Mouse (Mus musculus) cerebellum, adult 9-11 months (tissue): ENCODE measurements around the gene Tmem233.
A peak's percentile ranks its signal among the peaks of the same experiment; 100 is the strongest.

Source experiments
- DNase-seq: peaks from one replicate; pipeline ENCODE4 v3.0.0; 2022

Tmem233 gene

DNA sequence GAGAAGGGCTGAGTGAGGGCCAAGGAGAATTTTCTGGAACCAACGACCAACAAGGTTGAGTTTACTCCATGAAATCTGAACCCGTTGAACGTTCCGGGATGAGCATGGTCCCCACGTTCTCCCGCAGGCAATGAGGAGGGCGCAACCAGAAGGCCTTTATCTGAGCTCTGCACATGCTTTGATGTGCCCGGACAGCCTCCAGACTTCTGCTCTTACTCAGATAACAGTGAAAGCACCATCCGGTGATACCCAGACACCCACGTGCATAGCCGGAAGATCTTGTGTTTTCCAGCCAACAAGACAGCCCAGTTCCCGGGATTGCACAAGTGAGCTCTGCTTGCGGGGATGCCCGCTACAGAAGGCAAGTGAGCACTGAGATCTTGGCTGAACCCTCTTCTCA lies 56.5 kb downstream of the Tmem233 start:
- DNase-seq = no peak

DNA sequence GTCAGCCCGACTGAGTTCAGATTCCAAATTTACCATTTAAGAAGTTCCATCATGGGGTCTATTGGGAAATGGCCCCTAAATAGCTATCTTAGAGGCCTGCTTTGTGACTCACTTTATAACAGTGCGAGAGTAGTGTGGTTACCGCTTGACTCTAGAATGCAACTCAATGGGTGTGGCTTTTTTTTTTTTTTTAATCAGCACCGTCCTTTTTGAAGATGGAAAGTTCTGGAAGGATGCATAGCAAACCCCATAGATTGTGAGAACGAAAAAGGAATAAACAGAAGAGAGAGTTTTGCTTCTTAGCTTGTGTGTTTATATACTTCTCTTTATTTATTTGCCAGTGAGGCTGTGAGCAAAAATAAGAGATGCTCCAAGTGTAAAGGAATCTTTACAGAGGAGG lies 56.9 kb downstream of the Tmem233 start:
- DNase-seq = no peak

DNA sequence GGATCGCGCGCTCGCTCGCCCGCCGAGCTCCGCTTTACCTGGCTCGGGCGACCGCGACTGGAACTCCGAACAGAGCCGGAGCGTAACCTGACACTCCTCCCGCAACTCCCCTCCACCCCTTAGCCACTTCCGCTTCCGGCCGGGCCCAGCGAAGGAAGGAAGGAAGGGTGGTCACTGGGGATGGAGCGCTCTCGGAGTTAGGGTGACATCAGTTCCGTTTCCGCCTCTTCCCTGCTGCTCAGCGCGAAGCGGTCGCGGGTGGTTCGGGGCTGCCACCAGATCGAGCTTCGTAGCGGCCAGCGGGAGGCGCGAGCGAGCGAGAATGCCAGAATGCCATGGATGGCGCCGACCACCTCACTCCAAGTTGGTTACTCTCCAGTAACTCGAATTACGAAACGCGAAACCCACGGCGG lies 58.7 kb downstream of the Tmem233 start, which contains the start of gene Prkab1:
TSS of gene Prkab1 (minus strand) at position 182 of the 413 bp plus-strand sequence.
- DNase-seq = peak; percentile 92

DNA sequence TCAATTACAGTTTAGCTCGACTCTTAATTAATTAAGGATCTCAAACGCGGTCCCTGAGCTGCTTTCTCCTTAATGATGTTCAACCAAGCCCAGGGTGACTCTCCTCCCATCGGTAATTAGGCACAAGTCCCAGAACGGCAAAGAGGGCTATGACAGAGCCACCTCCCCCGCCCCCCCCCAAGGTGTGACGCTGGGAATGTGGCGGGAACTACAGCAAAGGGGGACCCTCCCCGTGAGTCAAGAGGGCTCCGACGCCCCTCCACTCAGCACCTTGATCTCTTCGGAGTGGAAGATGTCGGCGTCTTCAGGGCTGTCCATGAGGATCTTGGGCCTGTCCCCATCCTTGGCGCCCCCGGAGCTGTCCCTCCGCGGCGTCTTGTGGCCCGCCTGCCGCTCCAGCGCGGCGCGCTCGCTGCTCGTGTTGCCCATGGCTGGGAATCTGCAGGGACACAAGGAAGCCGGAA lies 59.2 kb downstream of the Tmem233 start:
- no peak for DNase-seq

DNA sequence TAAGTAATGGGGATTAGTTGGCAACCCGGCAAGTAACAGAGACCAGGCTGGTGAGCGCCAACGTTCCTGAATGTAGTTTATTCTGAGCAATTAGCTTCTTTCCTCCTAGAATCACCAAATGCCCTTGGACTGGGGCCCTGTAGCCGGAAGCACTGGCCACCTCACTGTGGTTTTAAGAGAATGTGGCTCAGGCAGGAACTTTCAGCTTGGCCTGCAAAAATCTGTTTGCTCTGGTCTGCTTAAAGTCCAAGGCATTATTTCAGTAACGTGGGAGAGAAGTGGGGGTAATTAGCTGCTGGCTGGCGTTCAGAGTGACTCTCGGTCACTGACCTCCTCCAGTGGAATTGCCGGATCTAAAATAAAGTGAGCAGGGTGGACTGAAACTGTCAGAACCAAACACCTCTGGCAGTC lies 59.8 kb downstream of the Tmem233 start:
- DNase-seq = no peak

DNA sequence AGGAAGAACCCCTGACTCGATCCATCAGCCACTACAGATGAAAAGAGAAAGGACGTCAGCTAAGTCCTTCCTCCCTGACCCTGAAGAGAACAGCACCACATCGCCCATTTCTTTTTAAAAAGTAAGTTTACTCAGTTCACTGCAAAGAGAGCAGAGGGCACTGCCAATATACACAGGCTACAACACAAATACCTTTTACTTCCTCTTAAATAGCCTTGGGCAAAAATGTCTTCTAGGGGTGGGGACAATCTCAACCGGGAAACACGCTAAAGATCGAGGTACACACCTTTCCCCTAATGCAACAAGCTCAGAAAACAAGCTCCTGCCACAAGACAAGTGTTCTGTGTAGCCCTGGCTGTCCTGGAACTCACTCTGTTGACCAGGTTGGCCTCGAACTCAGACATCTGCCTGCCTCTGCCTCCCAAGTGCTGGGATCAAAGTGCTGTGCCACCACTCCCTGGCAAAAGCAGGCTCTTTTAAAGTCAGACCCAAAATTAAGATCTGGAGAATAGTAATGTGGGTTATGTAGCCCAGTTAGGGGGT lies 60.3 kb downstream of the Tmem233 start:
- no peak for DNase-seq

DNA sequence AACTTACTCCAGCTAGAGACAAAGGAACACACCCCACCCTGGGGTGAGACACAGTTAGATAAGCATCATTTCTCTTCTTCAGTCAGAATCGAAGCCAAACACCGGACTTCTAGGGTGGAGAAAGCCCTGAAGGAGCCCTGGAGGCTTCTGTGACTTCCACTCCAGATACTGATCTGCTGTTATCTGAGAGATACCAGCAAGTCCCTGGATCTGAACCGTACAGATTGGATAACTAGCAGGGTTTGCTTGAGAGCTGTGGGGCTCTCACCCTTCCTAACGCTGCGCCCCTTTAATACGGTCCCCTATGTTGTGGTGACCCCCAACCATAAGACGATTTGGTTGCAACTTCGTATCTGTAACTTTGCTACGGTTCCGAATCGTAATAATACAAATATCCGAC lies 60.9 kb downstream of the Tmem233 start:
- DNase-seq = no peak

DNA sequence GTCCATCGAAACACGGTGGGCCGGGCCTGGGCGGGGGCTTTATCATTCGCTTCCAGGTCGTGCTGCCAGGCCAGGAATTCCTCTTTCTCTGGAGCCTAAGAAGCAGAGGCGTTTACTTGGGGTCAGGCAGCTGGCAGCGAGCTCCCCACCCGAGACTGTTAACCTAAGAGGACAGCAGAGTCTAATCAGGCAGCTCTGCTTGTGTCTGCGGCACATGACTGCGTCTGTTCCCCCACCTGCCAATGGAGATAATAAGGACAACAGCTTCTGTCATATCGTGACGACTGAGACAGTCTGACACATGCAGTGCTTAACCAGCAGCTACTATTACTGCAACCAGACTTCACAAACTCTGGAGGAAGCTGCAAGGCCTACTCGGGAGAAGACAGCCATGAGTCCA lies 61.5 kb downstream of the Tmem233 start:
- DNase-seq = no peak

DNA sequence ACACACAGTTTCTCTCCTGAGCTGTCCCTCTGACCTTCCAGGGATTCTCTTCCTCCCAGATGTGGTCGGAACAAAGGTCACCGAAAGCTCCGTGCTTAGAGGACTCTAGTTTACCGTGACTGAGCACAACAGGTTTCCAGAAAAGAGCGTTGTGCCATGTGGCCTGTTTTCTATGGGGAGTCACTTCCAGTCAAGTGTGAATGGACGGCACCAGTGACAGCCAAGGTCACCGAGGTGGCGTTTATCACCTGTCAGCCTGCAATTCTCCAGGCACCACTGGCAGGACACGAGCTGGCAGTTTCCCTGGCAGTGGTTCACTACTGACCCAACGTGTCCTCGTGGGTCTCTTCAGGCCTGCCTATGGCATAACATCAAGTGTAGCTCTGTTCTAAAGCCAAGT lies 63.7 kb downstream of the Tmem233 start:
- no peak for DNase-seq

DNA sequence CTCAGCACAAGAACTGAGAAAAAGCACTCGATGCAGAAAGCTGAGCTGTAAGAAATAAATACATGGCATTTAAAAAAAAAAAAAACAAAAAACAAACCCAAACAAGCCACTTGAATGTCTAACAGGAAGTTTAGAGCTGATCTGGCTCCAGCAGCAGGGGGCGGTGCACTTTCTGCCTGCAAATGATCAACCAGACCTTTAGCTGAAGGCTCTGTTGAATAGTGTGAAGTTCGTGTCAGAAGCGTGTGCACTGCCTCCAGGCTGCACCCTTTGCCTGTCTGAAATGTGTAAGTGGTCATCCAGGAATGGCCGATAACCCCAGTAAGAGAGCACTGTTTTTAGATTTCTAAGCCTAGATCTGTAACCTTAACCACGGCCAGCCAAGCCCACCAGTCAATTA lies 64.3 kb downstream of the Tmem233 start:
- DNase-seq = no peak

DNA sequence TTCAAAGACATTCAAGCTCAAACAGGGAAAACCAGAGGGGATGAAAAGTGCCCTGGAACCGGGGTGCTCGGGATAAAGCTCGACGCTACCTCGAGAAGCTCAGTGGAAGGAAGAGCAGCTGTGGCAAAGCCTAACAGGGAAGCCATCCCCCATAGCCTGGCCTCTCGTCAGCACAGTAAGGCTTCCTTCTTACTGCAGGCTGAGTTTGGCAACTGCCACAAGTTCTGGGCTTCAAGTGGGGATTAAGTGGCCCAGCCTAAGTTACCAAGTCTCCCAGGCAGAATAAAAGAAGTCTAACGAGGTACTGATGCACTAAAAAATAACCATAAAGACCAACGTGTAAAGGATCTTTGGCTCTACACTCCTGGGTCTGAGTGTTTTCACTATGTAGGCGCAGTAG lies 64.8 kb downstream of the Tmem233 start:
- no peak for DNase-seq

DNA sequence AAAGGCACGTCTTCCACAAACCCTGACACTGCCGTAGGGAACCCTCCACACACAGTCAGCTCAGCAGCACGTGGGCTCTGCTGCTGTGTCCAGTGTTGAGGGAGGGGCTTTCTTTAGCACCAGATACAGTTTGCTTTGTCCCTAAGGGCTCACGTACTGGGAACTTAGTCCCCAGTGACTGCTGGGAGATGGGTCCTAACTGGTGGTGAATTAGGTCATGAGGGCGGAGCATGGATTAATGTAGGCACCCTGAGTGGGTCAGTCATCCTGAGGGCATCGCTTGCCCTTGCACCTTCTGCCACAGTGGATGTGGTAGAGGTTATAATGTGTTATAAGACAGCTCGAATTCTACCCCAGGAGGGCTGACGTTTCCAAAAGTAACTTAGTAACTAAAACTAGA lies 65.7 kb downstream of the Tmem233 start:
- no peak for DNase-seq

DNA sequence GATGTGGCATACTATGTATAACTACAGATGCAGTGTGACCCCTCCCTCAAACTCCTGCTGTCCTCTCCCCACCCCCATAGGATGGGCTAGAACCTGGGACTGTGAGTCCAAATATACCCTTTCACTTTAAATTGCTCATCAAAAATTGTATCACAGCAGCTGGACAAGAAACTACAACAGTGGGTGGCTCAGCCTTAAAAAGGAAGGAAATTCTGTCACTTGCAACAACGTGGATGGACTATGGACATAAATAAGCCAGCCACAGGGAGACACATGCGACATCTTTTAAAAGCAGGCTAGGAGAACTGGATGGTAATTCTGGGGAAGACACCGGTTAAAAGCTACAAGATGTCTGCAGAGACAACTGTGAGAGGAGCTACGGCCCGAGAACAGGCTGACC lies 66.5 kb downstream of the Tmem233 start:
- no peak for DNase-seq

DNA sequence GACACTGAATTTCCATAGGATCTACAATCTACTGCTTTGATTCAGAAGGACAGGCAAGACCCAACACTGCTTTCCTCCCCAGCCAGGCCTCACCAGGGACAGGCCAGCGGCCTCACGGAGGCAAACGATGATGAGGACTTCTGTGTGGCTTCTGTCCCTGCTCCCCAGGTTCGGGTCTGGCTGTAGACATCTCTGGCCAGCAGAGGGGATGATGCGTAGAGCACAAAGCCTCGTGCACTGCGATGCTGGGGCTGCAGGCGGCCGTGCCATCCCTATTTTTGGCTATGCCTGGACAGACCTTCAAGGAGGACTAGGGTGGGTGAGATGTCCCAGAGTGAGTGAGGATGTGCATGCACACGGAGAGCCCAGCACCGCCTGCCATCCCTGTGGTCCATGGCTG lies 68.8 kb downstream of the Tmem233 start:
- DNase-seq = no peak

DNA sequence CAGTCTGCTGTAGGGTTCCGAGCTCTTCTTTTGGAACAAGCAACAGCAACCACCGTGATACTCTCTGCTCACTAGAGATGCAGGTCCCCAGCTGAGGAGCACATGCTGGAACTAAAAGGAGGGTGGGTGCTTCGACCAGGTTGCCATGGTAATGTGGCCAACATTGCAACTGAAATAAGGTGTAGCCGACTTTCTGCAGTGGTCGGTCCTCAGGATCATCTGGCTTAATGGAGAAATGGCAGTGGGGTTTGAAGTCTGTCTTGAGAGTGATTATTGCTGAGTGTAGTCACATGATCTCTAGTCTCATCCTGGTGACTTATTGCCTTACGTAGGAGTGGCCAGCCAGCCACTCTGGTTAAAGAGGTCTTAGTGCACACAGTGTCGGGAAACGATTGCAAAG lies 69.2 kb downstream of the Tmem233 start:
- no peak for DNase-seq

DNA sequence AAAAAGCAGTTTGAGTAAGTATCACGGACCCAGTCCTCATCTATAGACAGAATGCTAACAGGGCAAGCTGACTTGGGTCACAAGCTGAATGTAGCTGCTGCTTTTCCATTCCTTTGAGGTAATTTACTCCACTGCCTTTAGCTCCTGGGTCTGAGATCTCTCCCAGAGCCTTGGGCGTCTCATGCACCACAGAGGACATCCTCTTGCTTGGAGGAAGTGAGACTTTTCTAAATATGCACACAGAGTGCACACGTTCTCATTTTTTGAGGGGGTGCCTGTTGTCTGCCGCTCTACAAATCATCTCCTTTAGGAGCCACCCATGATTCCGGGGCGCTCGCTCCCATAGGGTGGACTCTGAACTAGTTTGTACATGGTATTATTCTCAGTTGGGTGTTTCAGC lies 70.5 kb downstream of the Tmem233 start:
- no peak for DNase-seq

DNA sequence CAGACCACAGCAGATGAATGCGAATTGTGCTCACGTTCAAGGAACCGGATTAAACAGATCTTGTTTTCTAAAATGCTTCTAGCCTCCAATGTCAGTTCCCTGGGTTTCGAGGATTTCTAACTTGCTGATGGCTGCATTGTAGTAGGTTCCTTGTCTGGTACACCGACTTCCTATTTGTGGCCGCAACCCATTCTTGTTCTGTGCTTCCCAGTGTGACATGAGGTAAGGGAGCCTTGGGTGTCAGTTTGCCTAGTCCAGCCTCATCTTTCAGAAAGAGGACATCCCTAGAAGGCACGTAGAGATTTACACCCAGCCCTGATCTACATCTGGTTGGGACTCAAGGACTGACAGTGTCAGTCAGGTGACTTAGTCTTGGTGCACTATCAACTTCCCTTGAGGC lies 71.3 kb downstream of the Tmem233 start:
- DNase-seq = no peak

DNA sequence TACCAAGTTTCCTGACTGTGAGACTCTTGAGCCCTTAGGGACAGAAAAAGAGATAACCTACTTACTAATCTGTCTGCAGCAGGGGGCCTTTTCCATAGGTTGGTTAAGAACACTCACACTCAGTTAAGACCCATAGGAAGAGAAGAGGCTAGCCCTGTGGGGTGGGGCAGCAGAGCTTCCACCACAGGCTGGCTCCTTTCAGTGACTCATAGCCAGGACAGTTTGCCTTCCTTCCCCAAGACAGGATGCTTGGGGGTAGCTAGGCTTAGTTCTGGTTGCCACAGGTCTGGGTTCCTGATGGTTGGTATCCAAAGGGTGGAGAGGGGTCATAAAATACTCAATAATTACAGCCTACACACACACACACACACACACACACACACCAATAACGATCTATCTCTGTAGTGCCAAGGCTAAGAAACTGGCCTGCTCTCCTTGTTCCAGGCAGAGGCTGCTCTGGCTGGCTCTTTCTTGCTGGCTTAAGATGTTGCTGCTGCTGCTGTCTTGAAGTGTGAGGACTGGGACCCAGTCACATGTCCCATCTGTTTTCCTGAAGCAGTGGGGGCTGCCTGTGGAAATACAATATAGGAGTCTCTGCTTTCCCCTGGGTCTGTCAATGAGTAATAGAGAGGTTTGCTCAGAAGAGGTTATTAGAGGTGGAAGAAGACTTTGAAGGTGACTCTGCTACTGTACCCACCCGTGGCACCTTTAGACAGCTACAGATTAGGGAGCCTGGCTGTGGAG lies 73.0 kb downstream of the Tmem233 start:
- DNase-seq = no peak

DNA sequence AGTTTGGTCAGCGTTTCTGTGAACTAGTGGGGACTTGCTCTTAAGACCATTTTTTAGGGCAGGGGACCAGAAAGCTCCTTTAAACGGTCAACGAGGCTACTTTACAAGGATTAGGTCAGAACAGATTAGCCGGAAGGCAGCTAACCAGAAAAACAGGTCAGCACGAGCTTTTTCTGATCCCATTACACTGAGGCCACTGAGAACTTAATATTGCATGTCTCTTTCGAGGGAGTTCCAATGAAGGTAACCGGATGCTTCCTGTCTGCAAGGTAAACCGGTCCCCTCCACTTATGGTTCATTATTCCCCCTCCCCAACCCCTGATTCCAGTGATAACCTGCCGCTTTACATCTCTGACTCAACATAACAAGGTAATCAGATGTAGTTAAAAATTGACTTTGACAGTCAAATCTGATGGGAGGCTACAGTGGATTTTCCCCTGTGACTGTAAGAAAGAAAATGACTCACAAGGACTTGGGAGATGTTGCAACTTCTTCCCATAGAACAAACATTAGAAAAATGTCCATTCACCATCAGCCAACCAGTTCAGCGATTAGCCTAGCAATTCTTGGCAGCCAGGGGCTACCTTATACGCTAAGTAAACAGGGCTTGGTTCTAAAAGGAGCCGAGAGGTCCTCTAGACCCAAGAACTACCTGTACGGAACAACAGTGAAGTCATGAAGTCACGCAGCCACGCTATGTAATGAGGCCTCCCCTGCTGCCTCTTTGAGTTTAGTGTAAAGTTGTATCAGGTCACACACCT lies 73.8 kb downstream of the Tmem233 start:
- DNase-seq = no peak

DNA sequence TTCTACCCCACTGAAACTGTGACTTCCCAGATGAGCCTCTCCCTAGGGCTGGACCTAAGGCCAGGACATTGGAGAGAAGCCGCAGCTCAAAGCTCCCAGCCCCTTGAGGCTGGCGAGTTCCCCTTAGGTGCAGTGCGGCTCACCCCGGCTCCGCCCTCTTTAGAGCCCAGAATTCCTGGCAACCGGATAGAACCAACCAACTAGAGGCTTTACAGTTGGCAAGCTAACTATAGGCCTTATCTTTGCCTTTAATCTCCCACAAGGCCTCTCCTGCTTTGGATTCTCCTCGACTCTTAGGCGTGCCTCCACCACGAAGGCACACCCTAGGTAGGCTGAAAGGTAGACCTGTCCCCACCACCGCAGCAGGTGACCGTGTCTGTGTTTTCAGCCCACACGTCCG lies 75.3 kb downstream of the Tmem233 start:
- DNase-seq = no peak

DNA sequence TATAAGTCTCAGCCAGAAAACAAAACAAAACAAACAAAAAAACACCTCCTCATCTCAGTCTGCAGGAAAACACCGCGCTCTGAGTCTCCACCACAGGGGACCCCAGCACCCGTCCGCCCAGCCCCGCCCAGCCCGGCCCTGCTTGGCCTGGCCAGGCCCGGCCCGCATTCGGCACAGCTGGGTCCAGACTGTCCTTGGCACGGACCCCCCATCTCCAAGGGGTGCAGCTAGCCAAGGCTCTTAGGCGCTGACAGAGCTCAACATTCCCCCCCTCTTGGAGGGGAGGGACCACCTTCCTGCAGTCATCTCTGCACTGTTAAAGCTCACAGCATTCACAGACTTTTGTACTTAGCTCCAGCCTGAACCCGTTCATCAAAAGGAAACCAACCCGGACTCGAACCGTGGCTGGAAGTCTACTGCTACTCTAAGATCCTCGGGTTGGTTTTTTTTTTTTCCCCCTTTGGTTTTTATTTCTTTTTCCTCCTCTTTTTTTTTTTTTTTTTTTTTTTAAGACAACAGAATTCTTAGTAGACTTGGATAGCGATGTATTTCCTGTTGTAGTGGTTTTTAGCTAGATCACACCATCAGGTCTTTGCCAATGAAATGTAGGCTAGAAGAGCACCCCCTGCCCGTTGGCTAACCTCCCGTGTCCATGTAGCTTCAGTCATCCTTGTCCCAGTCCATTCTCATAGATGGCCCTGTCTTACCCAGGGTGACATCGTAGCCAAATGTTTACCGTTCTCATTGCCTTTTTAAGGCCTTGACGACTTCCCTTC lies 76.5 kb downstream of the Tmem233 start:
- DNase-seq = no peak

DNA sequence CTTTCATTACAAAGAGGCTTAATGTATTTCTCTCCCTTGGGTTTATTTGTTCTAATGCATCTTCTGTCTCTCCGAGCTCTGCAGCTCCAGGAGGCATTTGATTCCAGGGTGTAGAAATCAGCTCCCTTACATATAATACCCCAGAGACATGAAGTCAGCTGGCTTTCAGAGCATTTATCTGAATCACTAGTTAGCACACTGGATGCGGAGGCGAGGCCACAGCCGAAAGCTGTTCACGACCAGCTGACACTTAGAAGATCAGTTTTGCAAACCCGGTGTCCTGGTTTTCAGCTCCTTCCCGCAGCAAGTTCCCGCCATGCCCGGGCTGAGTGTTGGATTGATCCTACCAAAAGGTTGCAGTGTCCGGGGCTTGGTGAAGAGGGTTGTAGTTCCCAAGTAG lies 78.8 kb downstream of the Tmem233 start:
- no peak for DNase-seq

DNA sequence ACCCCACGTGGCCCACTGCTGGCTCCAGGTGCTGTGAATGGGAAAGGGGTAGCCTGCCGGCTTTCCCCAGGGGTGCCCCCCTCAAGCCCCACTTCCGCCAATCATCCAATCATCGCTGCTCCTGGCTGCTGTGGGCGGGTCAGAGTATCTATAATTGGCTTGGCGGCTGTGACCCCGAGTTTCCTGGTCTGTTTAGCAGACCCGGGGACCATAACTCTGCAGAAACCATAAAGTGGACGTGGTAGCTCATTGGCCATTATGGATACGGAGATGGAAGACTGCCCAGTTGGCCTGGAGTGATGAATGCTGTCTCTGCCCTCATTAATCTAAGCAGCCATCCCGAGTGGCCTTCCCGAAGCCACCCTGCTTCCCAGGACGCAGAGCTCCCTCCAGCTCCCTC lies 79.2 kb downstream of the Tmem233 start:
- DNase-seq = no peak
